Mouse (Mus musculus): ENCODE measurements around the gene Alpl.

DNA sequence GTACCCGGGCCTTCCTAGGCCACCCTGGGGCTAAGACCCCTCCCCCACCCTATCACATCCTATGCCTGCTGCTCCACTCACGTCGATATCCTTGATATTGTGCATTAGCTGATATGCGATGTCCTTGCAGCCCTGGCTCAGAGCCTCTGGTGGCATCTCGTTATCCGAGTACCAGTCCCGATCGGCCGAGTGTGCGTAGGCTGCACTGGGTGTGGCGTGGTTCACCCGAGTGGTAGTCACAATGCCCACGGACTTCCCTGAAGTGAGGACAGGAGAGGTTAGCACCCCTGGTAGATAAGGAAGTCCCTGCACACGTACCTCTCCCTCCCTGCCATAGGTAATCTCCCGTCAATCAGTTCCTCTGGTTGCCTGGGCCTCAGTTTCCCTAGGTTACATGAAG lies 43.7 kb downstream of the Alpl start:
- TF ChIP-seq GATA1 (IDR thresholded peaks at IDR 0.05; ENCODE audit: low read length): peak; percentile 70
- TF ChIP-seq TAL1 (IDR thresholded peaks at IDR 0.05; ENCODE audit: low read length): peak; percentile 26; the same call in 1 of the 3 replicates

Measured in erythroblast, embryonic 14.5 days (primary cell).